Mouse (Mus musculus) E14TG2a.4 (cell line): ENCODE measurements around the gene Myo1a.

ENCODE experiments used
- H3K27me3 ChIP-seq: 2 replicates; pipeline ENCODE4 v1.6.1; 2014; ENCODE audit warnings: low read length, control low read depth; ENCODE audit not compliant: insufficient read depth
- H3K36me3 ChIP-seq: 2 replicates; pipeline ENCODE4 v1.6.1; 2014; ENCODE audit warnings: low read length, control low read depth; ENCODE audit not compliant: insufficient read depth
- H3K4me1 ChIP-seq: replicated peaks from 2 replicates; pipeline ENCODE4 v1.6.1; 2014; ENCODE audit warnings: low read depth, low read length, control low read depth
- H3K4me3 ChIP-seq: replicated peaks from 2 replicates; pipeline ENCODE4 v1.5.1; 2014; ENCODE audit warnings: mild to moderate bottlenecking, low read length
- H3K9me3 ChIP-seq: 2 replicates; pipeline ENCODE4 v1.6.1; 2014; ENCODE audit warnings: low read length, control low read depth
- CTCF ChIP-seq: conservative IDR thresholded peaks from 2 replicates; pipeline ENCODE4 v1.5.1; 2014; ENCODE audit warnings: low read length
- NANOG ChIP-seq: IDR thresholded peaks from 2 replicates; pipeline ENCODE4 v1.6.1; 2014; ENCODE audit warnings: borderline replicate concordance, low read length, mixed read lengths
- POU5F1 ChIP-seq: IDR thresholded peaks from 2 replicates; pipeline ENCODE4 v1.6.1; 2014; ENCODE audit warnings: low read length, borderline replicate concordance

Myo1a gene

DNA sequence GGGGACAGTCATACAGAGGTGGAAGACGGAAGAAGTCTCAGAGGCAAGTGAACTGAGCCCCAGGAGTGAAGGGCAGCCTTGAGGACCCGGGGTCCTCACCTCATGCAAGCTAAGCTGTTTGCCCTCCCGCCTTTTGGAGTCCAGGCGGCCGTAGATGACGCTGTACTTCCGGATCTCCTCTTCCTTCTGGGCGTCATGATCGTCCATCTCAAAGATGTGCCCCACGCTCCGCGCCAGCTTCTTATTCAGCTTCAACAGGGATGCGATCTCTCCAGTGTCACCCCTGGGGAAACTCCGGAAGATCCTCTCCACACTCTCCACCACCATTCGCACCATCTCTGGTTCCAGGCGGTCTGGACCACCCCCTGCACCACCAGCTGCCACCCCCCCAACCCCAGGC lies 40.8 kb upstream of the Myo1a start:
- H3K4me3 ChIP-seq = peak overlapping the region; percentile 88
- peaks cover 35% of the 10 kb centered on the region for H3K27me3 ChIP-seq
- H3K4me1 ChIP-seq = peaks cover 91% of the 10 kb centered on the region
- H3K9me3 ChIP-seq = no peaks in the 10 kb centered on the region
- no peak for TF ChIP-seq NANOG
- TF ChIP-seq POU5F1 = no peak
- TF ChIP-seq CTCF = no peak
- peaks cover 47% of the 10 kb centered on the region for H3K36me3 ChIP-seq

DNA sequence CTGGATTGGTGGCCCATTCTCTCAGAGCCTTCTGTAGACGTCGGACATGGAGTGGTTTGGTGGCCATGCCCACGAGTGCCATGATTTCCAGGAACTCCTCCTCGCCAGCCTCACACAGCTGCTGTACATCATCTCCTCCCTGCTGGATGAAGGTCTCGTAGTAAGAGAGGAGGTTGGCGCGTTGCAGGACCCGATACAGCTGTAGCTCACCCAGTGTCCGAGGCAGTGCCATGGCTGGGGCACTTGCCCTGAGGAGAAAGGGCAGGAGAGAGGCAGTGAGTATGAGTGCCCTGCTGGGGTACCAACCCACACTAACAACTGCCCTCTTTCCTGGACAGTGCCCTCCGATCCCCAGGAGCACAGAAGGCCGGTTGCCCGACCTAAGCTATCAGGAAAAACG lies 40.1 kb upstream of the Myo1a start:
- TF ChIP-seq NANOG (no peak), POU5F1 (no peak), CTCF (no peak)
- Histone ChIP-seq H3K4me1 (peaks cover 91% of the 10 kb centered on the region), H3K27me3 (peaks cover 35% of the 10 kb centered on the region), H3K4me3 (peak overlapping the region; percentile 88), H3K36me3 (peaks cover 40% of the 10 kb centered on the region), H3K9me3 (no peaks in the 10 kb centered on the region)

DNA sequence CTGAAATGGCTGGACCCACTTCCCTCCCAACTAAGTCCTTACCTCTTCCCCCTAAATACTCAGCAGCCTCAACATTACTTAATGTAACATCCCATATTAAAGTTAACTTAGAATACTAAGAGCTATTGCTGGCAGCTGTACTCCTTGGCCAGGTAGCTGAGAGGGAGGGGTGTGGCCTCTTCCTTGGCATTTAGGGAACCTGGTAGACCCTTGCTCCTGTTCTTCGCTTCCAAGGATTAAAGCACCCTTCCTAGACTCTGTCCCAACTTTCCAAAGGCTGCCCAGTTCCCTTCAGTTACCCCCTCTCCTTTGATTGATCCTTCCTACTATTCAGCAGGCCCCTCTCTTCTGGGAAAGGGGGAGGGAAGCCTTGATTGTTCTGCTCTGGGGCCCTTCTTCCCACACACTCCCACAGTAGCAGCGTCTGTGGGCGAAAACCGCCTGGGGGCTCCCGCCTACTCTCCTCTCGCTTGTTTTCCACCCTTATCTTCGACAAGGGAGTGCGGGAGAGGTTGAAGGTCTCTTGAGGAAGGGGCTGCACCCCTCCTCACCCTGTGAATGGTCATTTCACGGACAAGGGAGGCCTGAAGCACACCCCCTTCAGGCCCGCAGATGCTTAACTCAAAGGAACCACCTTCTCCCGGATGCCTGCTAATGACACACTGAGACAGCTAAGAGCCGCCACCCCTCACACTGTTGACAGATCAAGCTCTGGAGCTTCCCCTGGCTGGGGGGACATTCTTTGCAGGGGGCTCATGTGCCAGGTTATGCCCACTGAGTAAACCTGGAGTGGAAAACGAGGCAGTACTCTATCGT lies 39.4 kb upstream of the Myo1a start:
- H3K36me3 ChIP-seq = peaks cover 33% of the 10 kb centered on the region
- TF ChIP-seq POU5F1 (no peak), NANOG (no peak), CTCF (no peak)
- peaks cover 35% of the 10 kb centered on the region for H3K27me3 ChIP-seq
- no peaks in the 10 kb centered on the region for H3K9me3 ChIP-seq
- peaks cover 91% of the 10 kb centered on the region for H3K4me1 ChIP-seq
- H3K4me3 ChIP-seq = peak overlapping the region; percentile 88

DNA sequence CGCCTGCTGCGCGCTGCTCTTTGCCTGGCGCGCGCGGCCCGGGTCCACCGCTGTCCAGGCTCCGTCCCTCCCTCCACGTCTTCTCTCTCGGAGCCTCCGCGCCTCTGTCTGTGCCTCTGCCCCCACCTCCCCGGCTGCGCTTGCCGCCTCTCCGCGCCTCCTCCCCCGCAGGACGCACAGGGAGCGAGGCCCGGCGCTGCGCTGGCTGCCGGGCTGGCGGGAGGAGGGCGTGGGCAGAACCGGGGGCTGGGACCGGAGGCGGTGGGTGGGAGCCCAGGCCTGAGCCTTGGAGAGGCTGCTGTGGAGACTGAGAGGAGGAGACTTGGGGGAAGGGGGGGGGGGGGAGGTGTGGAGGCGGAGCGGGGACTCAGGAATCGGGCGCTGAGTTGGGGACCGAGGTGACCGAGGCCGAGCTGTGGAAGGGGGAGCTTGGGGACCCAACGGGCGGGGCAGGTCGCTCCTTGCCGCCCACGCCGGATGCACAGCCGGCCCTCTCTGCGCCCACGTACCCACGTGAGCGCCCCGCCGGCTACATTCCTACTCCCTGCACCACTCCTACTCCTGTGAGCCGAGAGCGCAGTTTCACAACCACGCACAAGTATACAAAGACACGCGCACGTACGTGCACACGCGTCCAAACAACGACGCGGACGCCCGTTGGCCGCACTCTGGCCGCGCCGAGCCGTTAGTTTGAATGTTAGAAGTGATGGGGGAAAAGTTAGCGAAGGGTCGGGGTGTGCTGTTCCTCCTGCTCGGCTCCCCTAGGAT lies 38.3 kb upstream of the Myo1a start, which contains the start of gene Nemp1:
Gene Nemp1, plus strand, starts transcription at position 401 of the 768 bp plus-strand sequence.
- H3K36me3 ChIP-seq = peaks cover 22% of the 10 kb centered on the region
- TF ChIP-seq POU5F1 = no peak
- no peak for TF ChIP-seq NANOG
- no peak for TF ChIP-seq CTCF
- H3K9me3 ChIP-seq = no peaks in the 10 kb centered on the region; the same call in 1 of the 2 replicates
- H3K27me3 ChIP-seq = peaks cover 35% of the 10 kb centered on the region
- H3K4me1 ChIP-seq = peaks cover 85% of the 10 kb centered on the region
- peak within 1 kb of the TSS; percentile 88 for H3K4me3 ChIP-seq

DNA sequence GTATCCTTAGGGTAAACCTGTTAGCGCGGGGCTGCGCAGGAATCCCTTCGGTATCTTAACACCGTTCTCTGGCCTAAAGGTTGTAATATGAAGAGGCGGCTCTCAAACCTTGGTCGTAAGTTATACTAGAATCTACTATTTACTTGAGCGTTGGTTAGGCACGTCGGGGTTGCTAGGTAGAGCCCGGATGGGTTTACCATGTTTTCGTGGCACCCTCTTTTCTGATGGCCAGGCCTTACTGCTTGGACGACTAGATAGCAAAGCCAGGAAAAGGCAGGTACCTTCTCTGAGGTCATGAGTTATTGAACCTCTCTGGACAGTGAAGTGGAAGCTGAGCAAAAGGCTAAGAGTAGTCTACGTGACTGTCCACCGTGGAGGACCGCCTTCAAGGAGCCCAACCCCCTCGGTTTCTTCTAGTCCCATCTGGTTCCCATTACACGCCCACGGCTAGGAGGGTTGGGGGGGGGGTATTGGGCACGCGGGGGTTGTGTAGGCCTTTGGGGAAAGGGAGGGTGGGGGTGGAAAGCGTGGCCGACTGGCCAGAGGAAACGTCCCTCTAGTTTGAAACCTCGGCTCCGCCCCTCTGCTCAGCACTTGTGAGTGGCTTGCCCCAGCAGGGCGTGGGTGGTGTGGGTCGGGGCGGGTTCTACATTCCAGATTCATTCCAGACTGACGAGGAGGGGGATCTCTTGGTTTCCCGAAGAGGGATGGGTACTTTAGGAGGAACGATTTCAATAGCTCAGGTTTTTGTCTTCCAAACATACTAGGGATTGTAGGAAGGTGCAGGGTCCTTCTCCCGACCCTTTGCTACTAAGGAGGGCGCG lies 37.5 kb upstream of the Myo1a start:
- H3K27me3 ChIP-seq = peaks cover 35% of the 10 kb centered on the region
- H3K36me3 ChIP-seq = peaks cover 22% of the 10 kb centered on the region
- no peaks in the 10 kb centered on the region; the same call in 1 of the 2 replicates for H3K9me3 ChIP-seq
- H3K4me1 ChIP-seq = peaks cover 78% of the 10 kb centered on the region
- H3K4me3 ChIP-seq = peak overlapping the region; percentile 88
- TF ChIP-seq POU5F1 (no peak), NANOG (no peak), CTCF (no peak)

DNA sequence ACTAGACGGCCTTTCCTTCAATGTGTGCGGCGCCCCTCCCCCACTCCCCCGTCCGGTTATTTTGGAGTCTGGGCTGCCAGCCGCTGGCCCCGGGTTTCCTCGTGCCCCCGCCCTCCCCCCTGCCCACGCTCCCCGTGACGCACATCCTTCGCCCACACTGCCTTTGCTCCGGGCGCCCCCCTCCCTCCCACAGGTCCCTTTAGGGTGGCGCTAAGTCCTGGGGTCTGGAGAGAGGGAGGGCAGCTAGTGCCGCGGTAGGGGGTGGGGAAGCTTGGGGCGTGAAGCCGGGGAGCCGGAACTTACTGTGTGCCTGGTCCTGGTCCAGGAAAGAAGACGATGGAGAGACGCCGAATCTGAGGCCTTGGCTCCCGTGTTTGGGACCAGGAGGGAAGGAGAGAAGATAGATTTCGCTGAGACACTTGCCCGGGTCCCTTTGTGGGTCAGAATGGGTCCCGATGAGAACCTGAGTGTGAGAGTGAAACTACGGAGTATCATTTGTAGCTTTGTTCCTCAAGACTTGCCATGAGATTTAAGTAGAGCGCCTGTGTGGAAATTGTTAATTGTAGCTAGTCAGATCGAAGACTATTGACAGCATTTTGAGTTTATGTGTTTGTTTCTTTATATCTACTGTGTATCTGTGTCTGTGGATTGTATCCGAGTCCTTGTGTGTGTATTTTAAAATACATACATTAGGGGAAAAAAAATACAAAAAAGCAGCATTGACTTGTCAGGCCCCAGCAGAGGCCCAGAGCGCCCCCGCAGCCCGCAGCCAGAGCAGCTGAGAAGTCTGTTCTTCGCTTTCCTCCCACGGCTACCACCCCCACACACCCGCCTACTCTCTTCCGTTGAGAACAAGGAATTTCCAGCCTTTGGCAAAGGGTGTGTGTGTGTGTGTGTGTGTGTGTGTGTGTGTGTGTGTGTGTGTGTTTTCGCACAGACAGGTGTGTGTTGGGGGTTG lies 36.6 kb upstream of the Myo1a start, which contains the start of gene Nab2:
Gene Nab2, minus strand, starts transcription at position 476 of the 958 bp plus-strand sequence.
- Histone ChIP-seq H3K27me3 (peaks cover 35% of the 10 kb centered on the region), H3K36me3 (peaks cover 17% of the 10 kb centered on the region), H3K9me3 (peaks cover 2% of the 10 kb centered on the region; the same call in 1 of the 2 replicates), H3K4me3 (peak within 1 kb of the TSS; percentile 88), H3K4me1 (peaks cover 69% of the 10 kb centered on the region)
- TF ChIP-seq POU5F1 (no peak), CTCF (no peak)

DNA sequence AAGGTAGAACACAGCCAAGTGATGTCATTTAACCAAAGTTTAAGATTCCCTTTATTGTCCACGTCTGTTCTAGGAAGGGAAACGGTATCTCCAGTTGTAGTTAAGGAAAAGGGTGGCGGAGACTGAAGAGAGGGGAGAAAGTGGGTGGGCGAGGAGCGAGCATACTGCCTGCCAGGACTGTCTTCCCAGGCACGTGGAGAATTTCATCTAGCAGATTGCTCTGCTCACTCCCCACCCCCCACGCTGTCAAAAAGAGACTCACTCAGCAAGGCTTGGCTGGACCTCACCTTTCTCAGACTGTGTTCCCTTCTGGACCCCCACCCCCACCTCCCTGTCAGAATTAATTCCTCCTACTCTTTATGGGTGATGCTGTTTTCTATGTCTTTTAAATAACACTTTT lies 35.8 kb upstream of the Myo1a start:
- Histone ChIP-seq H3K4me1 (peaks cover 61% of the 10 kb centered on the region), H3K9me3 (peaks cover 10% of the 10 kb centered on the region), H3K36me3 (peaks cover 9% of the 10 kb centered on the region), H3K27me3 (peaks cover 28% of the 10 kb centered on the region), H3K4me3 (peak overlapping the region; percentile 88; the same call in 1 of the 2 replicates)
- TF ChIP-seq POU5F1 (no peak), CTCF (no peak), NANOG (no peak)
